Mouse (Mus musculus): Measurements from ENCODE around the gene Vmn1r235.
"Not testable (repeated sequence)": the region's sequence is repeated elsewhere in the genome, so short reads cannot be mapped to it uniquely, and the experiment has no call there.

Vmn1r235 gene

GRCm38 (mm10) chr17:21256111-21256510 lies at the start of gene Vmn1r235:
Vmn1r235 (plus strand) TSS chr17:21256411.
- no peak for DNase-seq (ENCODE audit: low spot score in 2 of 2)

- not testable (repeated sequence) for DNase-seq (ENCODE audit: low spot score in 2 of 2)
Observed at GRCm38 (mm10) chr17:21211081-21211480, 45.1 kb upstream of the Vmn1r235 start.

GRCm38 (mm10) chr17:21225787-21226186 lies 30.4 kb upstream of the Vmn1r235 start, which contains the start of gene Vmn1r234:
Vmn1r234 (plus strand) TSS chr17:21226087.
- DNase-seq (ENCODE audit: low spot score in 2 of 2), result no peak

GRCm38 (mm10) chr17:21231654-21232053 lies 24.6 kb upstream of the Vmn1r235 start:
- DNase-seq (ENCODE audit: low spot score in 2 of 2), result peak; percentile 60 to 73

DNA sequence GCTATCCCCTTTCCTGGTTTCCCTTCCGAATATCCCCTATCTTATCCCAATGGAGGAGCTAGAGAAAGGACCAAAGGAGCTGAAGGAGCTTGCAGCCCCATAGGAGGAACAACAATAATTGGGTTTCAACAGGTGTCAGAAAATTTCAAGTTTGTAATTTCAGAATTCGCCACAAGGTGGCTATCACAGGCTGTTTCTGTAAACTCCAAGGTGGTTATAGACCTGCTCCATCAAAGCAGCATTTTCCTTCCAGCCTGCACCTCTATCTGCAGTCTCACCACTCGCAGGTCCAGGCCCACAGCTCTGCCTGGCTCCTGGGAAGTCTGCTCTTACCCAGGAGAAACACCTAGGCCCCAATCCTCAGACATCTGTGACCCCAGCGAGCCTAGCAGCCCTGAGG lies 15.9 kb downstream of the Vmn1r235 start:
- peak; percentile 50 to 70 for DNase-seq (ENCODE audit: low spot score in 2 of 2)

- DNase-seq (ENCODE audit: low spot score in 2 of 2), result no peak
Observed at GRCm38 (mm10) chr17:21282642-21283041, 26.4 kb downstream of the Vmn1r235 start, which contains the start of gene Vmn1r236. Vmn1r236 (plus strand) TSS chr17:21282942.

DNA sequence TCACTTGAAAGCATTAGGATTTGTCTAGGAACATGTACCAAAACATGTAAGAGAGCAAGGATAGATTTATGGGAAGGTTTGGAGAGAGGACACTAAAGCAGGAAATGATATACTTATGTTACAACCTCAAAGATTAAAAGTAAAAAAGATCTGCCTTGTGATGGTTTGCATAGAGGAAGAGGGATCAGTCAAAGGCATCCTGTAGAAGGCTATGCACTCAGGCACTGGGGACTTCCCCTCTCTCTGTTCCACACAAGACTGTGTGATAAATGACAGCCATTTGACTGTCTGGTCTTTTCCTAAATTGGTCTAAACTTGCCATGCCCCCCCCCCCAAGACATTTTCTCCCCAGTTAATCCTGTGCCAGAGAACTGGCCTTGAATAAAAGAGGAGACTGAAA lies 28.2 kb downstream of the Vmn1r235 start:
- no peak for DNase-seq (ENCODE audit: low spot score in 2 of 2)

GRCm38 (mm10) chr17:21289695-21290094 lies 33.5 kb downstream of the Vmn1r235 start:
- no peak for DNase-seq (ENCODE audit: low spot score in 2 of 2)

DNA sequence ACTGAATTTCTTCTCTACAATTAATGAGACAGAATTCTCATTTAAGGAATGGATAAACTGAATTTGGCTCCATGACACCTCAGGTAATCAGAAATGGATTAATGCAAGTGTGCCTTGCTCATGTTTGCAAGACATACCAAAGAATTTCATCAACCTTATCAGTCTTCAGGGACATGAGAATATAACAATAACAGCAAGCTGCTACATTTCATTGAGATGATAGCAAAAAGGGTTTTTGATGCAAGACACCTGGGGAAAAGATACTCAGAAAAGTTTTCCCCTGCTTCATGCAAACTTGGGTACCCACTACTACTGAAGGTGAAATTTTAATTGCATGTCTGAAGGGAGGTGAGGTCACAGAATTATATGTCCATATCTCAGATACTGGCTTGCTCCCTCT lies 55.4 kb downstream of the Vmn1r235 start, which contains the start of gene Vmn1r237:
Vmn1r237 (plus strand) TSS at position 301 of the 400 bp plus-strand sequence.
- no peak for DNase-seq (ENCODE audit: low spot score in 2 of 2)

Data from right cerebral cortex, adult 2 months (tissue).